Mouse (Mus musculus): ENCODE results near the gene Tbc1d21.

Tbc1d21 gene

DNA sequence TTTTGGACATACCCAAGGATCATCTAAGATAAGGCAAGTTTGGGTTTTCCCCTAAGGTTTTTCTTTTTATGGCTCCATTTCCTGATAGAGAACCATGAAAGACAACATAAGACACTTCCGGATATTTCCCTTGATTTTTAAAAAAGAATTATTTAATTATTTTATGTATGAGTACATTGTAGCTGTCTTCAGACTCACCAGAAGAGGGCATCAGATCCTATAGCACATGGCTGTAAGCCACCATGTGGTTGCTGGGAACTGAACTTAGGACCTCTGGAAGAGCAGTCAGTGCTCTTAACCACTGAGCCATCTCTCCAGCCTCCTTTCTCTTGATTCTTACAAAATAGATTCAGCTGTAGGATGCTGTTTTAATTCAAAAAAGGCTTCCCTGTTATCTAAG is 28.5 kb downstream of the Tbc1d21 start:
- no peak for DNase-seq (ENCODE audit: low spot score)

DNA sequence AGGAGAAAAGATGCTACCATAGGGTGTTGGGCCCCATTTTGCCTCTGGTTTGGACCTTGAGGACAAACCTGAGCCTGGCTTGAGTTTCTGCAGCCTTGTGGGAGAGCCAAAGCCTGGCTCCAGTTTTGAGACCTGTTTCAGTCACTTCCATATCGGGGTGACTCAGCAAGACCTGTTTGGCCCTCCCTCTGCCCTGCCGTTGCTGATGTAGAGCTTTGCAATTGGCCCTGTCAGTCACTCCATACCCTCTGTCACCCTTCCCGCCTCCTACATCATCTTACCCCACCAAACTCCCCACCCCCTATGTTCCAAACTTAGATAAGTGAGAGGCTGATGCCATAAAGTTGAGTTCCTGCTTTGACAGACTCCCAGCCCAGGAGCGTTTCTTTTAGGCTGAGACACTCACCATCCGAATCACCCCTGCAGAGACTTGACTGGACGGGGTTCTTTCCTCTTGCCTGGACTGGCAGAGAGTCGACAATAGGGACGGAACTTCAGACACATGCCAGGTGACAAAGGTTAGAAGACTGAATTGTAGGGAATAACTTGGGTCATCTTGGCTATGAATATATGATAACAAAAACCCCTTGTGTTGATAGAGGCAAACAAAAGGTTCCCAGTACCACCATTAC is 33.5 kb downstream of the Tbc1d21 start:
- no peak for DNase-seq (ENCODE audit: low spot score)

DNA sequence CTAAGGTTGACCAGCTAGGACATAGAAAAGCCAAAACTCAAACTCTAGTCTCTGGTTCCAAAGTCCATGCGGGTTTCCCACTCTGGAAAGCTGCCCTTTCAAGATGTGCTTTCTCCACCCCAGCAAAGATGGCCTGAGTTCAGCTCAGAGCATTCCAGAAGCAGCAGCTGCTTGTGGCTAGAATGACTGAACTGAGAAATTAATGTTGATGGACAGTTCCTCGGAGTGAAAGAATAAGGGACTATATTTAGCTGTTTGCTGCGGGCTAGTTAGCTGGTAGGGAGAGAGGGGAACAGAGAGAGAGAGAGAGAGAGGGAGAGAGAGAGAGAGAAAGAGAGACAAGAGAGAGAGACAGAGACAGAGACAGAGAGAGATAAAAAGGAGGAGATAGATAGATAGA is 39.0 kb downstream of the Tbc1d21 start:
- no peak for DNase-seq (ENCODE audit: low spot score)

DNA sequence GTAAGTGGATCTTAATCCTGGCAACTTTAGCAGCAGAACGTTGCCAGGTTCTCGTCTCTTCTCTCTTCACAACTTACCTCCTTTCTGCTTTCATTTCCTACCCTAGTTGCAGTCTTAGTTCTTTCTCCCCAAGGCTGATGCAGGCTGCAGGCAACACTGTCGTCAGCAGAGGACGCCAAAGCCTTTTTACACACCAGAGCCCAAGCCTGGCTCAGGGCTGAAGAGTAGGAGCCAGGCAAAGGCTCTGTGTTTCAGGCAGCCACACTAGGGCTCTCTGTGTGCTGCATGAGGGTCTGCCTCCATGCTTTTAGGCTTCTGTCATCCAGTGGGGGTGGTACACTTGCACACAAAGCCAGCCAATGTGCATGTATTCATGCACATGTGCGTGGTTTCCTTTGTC is 40.0 kb downstream of the Tbc1d21 start:
- no peak for DNase-seq (ENCODE audit: low spot score)

DNA sequence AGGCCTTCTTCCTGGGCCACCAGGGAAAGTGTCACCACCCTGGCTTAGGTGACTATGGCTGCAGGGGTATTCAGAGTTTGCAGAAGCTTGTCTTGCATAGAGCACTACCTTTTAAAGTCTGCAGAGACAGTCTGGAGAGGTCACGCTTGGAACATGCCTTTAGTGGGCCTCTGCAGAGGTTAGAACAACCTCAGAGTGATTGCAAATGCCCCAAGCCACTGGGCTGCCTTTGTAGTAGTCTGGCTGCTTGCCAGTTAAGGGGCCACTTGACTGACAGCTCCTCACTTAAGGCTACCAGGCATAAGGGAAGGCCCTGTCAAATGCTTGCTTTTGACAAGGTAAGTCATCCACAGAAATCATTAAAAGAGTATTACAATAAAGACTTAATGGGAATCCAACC is 42.9 kb downstream of the Tbc1d21 start:
- DNase-seq (ENCODE audit: low spot score): no peak

DNA sequence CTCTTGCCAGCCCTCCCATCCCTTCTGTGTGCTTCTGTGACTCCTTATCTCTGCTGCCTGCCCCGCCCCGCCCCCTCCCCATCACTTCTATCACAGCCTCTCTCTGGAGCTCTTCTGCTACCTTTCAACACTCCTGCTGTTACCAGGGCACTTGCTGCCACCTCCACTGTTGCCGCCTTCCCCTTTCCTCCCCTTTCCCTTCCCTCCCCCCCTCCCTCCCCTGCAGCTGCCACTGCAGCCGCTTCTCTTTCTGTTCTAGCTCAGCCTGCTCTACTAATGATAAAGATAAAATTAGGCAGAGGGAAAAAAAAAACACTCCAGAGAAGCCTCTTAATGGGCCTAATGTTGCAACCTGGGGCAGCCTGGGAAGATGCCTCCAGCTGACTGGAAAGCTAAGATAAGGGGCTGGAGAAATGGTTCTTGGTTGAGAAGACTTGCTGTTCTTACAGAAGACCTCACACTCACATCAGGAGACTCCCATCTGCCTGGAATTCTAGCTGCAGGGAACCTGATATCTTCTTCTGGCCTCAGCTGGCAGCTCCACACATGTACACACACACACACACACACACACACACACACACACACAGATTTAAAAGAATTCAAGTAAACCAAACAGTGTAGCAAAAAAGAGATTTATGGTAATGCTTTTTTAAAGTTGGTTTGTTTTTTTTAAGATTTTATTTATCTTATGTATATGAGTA is 43.6 kb downstream of the Tbc1d21 start:
- DNase-seq (ENCODE audit: low spot score): no peak

DNA sequence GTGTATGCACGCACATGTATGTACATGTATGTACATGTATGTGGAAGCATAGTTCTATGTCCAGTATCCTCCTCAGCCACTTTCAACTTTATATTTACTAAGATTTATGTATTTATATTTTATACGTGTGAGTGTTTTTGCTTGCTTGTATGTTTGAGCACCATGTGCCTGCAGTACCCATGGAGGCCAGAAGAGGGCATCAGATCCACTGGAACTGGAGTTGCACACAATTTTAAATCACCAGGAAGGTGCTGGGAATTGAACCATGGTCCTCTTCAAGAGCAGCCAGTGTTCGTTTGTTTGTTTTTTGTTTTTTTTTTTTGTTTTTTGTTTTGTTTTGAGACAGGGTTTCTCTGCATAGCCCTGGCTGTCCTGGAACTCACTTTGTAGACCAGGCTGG is 48.6 kb downstream of the Tbc1d21 start:
- no peak for DNase-seq (ENCODE audit: low spot score)

DNA sequence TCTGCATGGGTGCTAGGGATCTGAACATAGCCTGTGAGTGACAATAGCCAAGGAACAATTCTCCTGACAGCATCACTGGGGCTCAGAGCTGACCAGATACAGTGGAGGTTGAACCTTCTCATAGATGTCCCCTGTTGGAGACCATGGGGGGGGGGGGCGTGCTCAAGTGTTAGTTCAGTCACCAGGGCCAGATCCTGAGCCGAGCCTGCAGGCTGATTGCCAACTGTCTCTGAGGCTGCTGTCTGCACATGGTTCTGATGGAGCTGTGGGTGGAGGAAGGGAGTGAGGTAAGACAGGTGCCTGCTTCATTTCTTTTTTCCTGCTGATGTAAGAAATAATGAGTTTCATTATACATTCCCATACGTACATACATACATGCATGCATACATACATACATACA is 51.9 kb downstream of the Tbc1d21 start:
- DNase-seq (ENCODE audit: low spot score): no peak

DNA sequence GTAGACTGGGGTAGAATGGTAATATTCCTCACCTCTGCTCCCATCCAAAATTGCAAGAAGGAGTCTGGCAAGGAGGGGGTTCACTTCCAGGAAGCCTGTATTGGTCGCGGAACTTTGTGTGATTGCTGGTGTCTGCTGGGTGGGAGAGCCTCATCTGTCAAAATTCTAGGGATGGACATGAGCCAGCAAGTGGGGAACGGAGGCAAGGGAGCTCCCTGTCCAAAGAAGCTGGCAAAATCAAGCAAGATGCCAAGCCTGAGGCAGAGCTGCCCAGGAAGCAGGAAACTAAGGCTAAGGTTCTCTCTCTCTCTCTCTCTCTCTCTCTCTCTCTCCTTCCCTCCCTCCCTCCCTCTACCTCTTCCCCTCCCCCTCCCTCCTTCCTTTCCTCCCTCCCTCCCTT is 52.9 kb downstream of the Tbc1d21 start:
- DNase-seq (ENCODE audit: low spot score): no peak

DNA sequence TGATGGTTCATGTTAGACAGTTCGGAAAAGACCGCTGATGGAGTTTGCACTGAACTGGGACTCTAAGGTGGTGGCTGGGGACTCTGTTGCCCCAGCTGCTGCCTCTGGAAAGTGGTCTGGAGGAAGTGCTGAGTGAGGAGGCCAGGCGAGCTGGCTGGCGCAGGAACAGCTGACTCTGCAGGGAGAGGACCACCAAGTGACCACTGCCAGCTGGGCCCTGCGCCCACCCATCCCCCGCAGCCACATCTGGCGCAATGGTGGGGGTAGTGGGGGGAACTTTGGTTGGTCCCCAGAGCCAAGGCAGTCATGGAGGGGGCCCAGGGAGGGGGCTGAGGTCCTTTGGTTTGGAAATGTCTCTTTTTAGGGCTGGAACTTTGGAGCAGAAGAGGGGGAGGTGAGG is 53.5 kb downstream of the Tbc1d21 start:
- DNase-seq (ENCODE audit: low spot score): no peak

DNA sequence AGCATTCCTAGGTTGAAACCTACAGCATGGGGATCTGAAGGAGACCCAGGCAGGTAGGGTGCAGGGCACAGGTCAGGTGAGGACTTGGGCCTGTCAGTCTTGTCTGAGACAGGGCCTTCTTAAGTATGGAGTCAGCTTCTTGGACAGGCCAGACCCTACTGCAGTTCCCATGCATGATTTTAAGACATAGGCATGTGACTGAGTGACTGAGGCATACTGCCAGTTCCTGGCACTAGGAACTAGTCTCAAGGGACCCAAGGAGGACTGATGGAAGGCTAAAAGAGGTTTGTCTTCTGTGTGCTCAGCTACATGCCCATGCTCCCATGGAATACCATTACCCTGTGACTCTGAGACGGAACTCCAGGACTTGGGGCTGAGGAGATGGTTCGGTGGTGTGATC is 54.4 kb downstream of the Tbc1d21 start:
- no peak for DNase-seq (ENCODE audit: low spot score)

DNA sequence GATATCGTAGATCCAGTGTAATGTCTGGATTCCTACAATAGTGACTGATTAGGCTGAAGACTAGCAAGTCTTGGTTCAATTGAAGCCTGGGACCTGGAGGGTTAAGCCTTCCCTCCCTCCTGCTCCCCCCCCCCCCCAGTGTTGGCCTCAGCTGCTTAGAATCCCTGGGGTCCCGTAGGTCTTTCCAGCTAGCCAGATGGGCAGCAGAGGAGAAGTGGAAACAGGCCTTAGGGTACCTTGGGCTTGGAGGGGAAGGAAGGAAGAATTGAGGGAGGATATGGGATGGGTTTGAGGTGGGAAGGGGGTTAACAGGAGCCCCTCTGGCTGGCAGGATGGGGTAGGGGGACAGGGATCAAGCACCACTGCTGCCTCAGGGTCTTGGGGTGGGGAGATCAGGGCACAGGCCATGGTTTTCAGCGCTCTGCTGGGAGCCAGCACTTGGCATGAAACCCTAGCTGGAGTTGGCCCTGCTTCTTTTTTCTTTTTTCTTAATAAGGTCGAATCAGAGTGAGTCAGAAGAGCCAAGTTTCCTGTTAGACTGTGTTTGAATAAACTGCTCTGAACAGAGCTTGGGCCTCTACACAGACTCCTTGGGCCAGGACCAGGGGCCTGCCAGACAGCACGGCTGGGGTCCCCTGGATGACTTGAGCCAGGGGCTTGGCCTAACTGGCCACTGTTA is 55.4 kb downstream of the Tbc1d21 start:
- DNase-seq (ENCODE audit: low spot score): no peak

DNA sequence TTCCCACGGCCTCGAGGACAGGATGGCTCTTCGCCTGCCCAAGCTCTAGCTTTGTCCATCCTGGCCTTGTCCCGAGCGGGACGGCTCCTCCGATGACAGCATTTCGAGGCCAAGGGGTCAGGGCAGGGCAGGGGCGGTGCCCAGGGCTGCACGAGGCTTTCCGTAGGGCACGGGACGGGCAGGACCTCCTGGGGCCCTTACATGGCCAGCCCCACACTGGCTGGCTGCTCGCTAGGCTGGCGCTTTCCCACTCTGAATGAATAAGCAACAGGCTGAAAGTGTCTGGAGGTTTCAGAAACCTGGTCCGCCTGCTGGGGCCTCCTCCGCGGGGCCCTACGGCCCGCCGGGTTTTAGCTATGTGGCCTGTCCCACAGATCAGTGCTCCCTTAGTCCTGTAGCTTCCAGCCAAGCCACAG is 57.3 kb downstream of the Tbc1d21 start, which contains the start of gene Loxl1:
Loxl1 (minus strand) TSS at position 243 of the 416 bp plus-strand sequence.
- DNase-seq (ENCODE audit: low spot score): peak; percentile 56

DNA sequence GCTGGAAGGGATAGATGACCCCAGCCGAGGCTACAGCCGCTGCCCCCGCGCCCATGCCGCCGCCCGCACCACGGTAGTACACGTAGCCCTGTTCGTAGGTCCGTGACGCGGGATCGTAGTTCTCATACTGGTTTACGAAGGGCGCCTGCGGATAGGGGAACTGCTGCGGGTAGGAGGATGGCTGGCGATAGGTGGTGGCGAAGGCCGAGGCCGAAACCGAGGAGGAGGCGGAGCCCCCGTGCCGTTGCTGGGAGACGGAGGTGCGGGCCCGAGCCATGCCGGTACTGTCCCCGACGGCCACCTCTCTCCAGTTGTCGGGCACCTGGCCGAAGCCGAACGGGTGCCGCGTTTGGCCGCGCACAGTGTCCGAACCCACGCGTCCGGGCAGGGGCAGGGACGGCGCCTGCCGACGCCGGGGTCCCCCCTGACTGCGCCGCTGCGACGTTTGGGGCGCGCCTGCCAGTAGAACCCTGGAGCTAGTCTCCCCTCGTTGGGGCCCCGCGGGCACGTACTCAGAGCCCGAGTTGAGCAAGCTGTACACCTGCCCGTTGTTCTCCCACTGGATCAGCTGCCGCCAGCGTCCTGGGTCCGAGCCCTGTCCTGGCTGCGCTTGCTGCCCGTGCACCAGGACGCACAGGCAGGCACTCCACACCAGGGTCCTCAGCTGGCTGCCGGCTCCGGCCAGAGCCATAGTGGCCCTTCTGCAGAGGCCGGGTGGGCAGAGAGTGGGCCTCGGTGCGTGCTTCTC is 57.9 kb downstream of the Tbc1d21 start:
- peak; percentile 51 for DNase-seq (ENCODE audit: low spot score)

DNA sequence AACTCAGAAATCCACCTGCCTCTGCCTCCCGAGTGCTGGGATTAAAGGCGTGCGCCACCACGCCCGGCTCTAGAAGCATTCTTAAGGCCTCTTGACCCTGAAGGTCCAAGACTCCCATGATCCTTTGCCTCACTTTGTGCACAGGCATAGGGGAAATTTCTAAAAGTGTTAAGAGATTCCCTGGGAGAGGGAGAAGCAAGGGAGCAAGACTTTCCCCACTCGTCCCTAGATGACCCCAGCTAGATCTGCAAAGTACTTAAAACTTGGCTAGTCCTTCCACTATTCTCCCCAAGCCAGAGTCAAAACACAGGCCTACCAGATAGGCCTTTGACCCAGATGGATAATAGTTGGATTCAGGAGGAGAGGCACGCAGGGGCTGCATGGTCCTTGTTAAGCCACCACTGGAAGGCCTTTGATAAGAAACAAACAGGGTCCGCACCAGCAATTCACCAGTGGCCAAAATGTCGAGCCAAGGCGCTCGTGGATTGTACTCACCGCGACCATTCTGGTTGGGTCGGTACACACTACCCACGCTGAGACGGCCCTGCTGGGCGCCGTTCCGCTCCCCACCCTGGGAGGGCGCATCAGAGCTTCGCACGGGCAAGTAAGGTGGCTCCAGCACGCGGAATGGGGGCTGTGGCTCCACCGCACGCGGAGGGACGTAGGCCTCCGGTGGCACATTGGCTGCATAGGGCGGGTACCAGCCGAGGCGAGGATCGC is 58.9 kb downstream of the Tbc1d21 start:
- no peak for DNase-seq (ENCODE audit: low spot score)

DNA sequence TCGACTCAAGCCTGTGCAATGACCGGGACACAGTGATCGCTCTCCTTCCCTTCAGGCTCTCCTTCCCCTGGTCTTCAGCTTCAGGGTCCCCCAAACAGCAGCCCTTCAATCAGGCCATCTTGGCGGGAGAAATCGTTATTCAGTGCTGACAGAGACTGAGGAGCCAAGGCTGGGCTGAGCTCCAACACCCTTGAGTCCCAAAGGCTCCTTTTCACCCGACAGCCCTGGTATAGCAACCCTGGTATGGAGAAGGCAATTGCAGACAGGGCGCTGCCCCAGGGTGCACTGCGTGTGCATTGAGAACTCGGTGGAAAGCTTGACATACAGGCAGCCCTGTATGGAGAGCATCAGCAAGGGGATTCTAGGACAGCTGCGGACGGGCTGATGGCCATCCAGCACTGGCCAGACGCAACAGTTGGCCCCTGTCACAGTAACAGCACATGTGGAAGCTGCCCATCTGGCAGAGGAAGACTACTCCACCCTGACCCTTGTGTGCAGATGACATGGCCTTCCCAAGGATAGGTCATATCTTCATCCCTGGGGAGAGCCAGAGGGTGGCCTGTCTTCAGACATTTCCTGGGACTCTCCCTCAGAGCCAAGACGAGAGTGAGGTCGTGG is 60.1 kb downstream of the Tbc1d21 start:
- no peak for DNase-seq (ENCODE audit: low spot score)

Measured in ovary, postnatal 14 days (tissue).